Mouse (Mus musculus) urinary bladder, postnatal 4 days (tissue): Measurements from ENCODE around the gene Iqgap3.

Experiments
- DNase-seq, 2 experiments: peaks; one replicate each; pipeline ENCODE4 v3.0.0; 2021 to 2022; ENCODE audit warnings: low spot score in 2 of 2

Gene Iqgap3

GRCm38 (mm10) chr3:88149510-88149974 is 67.8 kb downstream of the Iqgap3 start:
- DNase-seq, result no peak

GRCm38 (mm10) chr3:88150061-88150998 is 68.6 kb downstream of the Iqgap3 start:
- DNase-seq, result no peak

- no peak for DNase-seq
Measured at GRCm38 (mm10) chr3:88150999-88151364, 69.2 kb downstream of the Iqgap3 start.

- no peak for DNase-seq
Measured at GRCm38 (mm10) chr3:88152056-88152455, 70.3 kb downstream of the Iqgap3 start.

- no peak for DNase-seq
Measured at GRCm38 (mm10) chr3:88153290-88154011, 71.7 kb downstream of the Iqgap3 start.

GRCm38 (mm10) chr3:88154236-88154635 is 72.5 kb downstream of the Iqgap3 start:
- DNase-seq, result no peak

GRCm38 (mm10) chr3:88156817-88157216 is 75.0 kb downstream of the Iqgap3 start:
- no peak for DNase-seq

- no peak for DNase-seq
Measured at GRCm38 (mm10) chr3:88157771-88158597, 76.2 kb downstream of the Iqgap3 start.

- DNase-seq, result no peak
Measured at GRCm38 (mm10) chr3:88158991-88159390, 77.2 kb downstream of the Iqgap3 start.

GRCm38 (mm10) chr3:88160856-88161255 is 79.1 kb downstream of the Iqgap3 start:
- DNase-seq, result no peak

- no peak for DNase-seq
Measured at GRCm38 (mm10) chr3:88162259-88162658, 80.5 kb downstream of the Iqgap3 start.

- no peak for DNase-seq
Measured at GRCm38 (mm10) chr3:88162811-88163210, 81.0 kb downstream of the Iqgap3 start.

GRCm38 (mm10) chr3:88163847-88164246 is 82.1 kb downstream of the Iqgap3 start:
- DNase-seq, result no peak

GRCm38 (mm10) chr3:88164263-88164662 is 82.5 kb downstream of the Iqgap3 start:
- DNase-seq, result no peak

- no peak for DNase-seq
Measured at GRCm38 (mm10) chr3:88166056-88166455, 84.3 kb downstream of the Iqgap3 start.

GRCm38 (mm10) chr3:88170361-88170760 is 88.6 kb downstream of the Iqgap3 start:
- DNase-seq, result no peak
